Mouse (Mus musculus) limb, embryonic 15.5 days (tissue): Measurements from ENCODE around the gene Xrcc5. TPM values are rescaled to one million over a fixed set of nuclear protein-coding genes. Genes with fewer than 3 reads are reported as not detected.

Experiments
- ATAC-seq: fragments of 200-750 bp; cut with Nextera tagmentation; 2 replicates; pipeline ENCODE4 v1.8.0; 2017; ENCODE audit warnings: low read depth, moderate TSS enrichment; ENCODE audit not compliant: insufficient number of reproducible peaks, low FRiP score, low TSS enrichment
- H3K27ac ChIP-seq: fragments of 300-500 bp; sonication (generic); 2 replicates; pipeline ENCODE4 v1.5.1; 2015; ENCODE audit warnings: moderate library complexity, mild to moderate bottlenecking, inconsistent platforms
- H3K27me3 ChIP-seq: fragments of 300-500 bp; sonication (generic); 2 replicates; pipeline ENCODE4 v1.6.1; 2015; ENCODE audit warnings: inconsistent platforms
- H3K36me3 ChIP-seq: fragments of 300-500 bp; sonication (generic); 2 replicates; pipeline ENCODE4 v1.6.1; 2015; ENCODE audit warnings: inconsistent platforms
- H3K4me1 ChIP-seq: fragments of 300-500 bp; sonication (generic); 2 replicates; pipeline ENCODE4 v1.6.1; 2015; ENCODE audit warnings: inconsistent platforms
- H3K4me2 ChIP-seq: fragments of 300-500 bp; sonication (generic); 2 replicates; pipeline ENCODE4 v1.6.1; 2015; ENCODE audit warnings: mild to moderate bottlenecking, inconsistent platforms
- H3K4me3 ChIP-seq: fragments of 300-500 bp; sonication (generic); 2 replicates; pipeline ENCODE4 v1.5.1; 2015; ENCODE audit warnings: mild to moderate bottlenecking, inconsistent platforms
- H3K9ac ChIP-seq: fragments of 300-500 bp; sonication (generic); 2 replicates; pipeline ENCODE4 v1.6.1; 2015; ENCODE audit warnings: inconsistent platforms
- H3K9me3 ChIP-seq: fragments of 300-500 bp; sonication (generic); 2 replicates; pipeline ENCODE4 v1.6.1; 2016; ENCODE audit warnings: inconsistent platforms
- WGBS: fragments of 180-500 bp; shearing (Covaris S2); methylation state at CpG from one replicate; pipeline ENCODE4 v1.1.7; 2015; 5-methylcytosine and 5-hydroxymethylcytosine counted together
- polyA plus RNA-seq: library from polyadenylated mRNA; unstranded; fragments of >200 nt; fragmentation: Nextera tagmentation; extraction: Ambion mirVana; gene quantifications from 2 replicates; pipeline ENCODE4 v1.2.1, GENCODE M21; 2015

Gene Xrcc5
- polyA plus RNA-seq, 1 experiment from 2014 or later, result 35.9 TPM

DNA sequence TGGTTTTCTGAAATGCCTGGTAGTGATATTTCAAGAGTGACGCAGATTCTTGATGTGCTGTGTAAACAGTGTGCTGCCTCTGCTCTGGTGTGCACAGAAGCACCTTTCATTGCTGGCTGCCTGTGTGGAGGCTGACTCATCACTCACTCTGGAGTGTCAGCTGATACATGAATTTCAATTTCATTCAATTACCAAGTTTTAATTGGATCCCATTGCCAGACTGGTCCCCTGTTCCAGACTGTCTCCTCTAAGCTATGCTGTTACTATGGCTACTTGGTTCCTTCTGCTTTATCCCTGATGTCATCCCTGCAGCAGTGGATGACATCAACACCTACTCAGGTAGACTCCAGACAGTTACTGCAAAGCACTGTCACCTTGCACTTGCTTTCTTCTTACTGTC lies 65.3 kb downstream of the Xrcc5 start:
- H3K4me1 ChIP-seq, result no peaks in the 10 kb centered on the region
- H3K9me3 ChIP-seq, result no peaks in the 10 kb centered on the region
- no peaks in the 10 kb centered on the region for H3K27me3 ChIP-seq
- ATAC-seq, result no peak
- H3K4me3 ChIP-seq, result no peak overlapping the region
- no peak overlapping the region for H3K27ac ChIP-seq
- 81% methylated on average over 1 of the region's 1 CpGs for WGBS
- peaks cover 7% of the 10 kb centered on the region; the same call in 1 of the 2 replicates for H3K36me3 ChIP-seq
- no peak overlapping the region for H3K4me2 ChIP-seq
- no peak overlapping the region for H3K9ac ChIP-seq

GRCm38 (mm10) chr1:72372913-72373312 lies 65.7 kb downstream of the Xrcc5 start:
- ATAC-seq, result no peak
- no peak overlapping the region for H3K4me3 ChIP-seq
- WGBS, result 92% methylated on average over 3 of the region's 3 CpGs

GRCm38 (mm10) chr1:72373648-72374047 lies 66.4 kb downstream of the Xrcc5 start:
- no peak overlapping the region for H3K4me3 ChIP-seq
- no peaks in the 10 kb centered on the region for H3K9me3 ChIP-seq
- 0 out of 2 replicates have a peak, but pooled peaks cover 3% of the 10 kb centered on the region for H3K4me1 ChIP-seq
- ATAC-seq, result no peak
- H3K36me3 ChIP-seq, result peaks cover 7% of the 10 kb centered on the region; the same call in 1 of the 2 replicates
- no peaks in the 10 kb centered on the region for H3K27me3 ChIP-seq
- H3K27ac ChIP-seq, result no peak overlapping the region
- no peak overlapping the region for H3K9ac ChIP-seq
- no peak overlapping the region for H3K4me2 ChIP-seq
- 41% methylated on average over 6 of the region's 6 CpGs for WGBS

More at GRCm38 (mm10) chr1:72372913-72373312, 65.7 kb downstream of the Xrcc5 start:
- Histone ChIP-seq H3K36me3 (peaks cover 7% of the 10 kb centered on the region; the same call in 1 of the 2 replicates), H3K27me3 (no peaks in the 10 kb centered on the region), H3K9me3 (no peaks in the 10 kb centered on the region), H3K4me2 (no peak overlapping the region), H3K4me1 (0 out of 2 replicates have a peak, but pooled peaks cover 3% of the 10 kb centered on the region), H3K9ac (no peak overlapping the region), H3K27ac (no peak overlapping the region)

GRCm38 (mm10) chr1:72374049-72374448 lies 66.8 kb downstream of the Xrcc5 start:
- peaks cover 7% of the 10 kb centered on the region; the same call in 1 of the 2 replicates for H3K36me3 ChIP-seq
- H3K4me1 ChIP-seq, result 0 out of 2 replicates have a peak, but pooled peaks cover 3% of the 10 kb centered on the region
- no peaks in the 10 kb centered on the region for H3K9me3 ChIP-seq
- H3K27me3 ChIP-seq, result no peaks in the 10 kb centered on the region
- no peak overlapping the region for H3K27ac ChIP-seq
- no peak overlapping the region for H3K4me3 ChIP-seq
- ATAC-seq, result no peak
- no peak overlapping the region for H3K9ac ChIP-seq
- H3K4me2 ChIP-seq, result no peak overlapping the region
- WGBS, result 54% methylated on average over 4 of the region's 4 CpGs

DNA sequence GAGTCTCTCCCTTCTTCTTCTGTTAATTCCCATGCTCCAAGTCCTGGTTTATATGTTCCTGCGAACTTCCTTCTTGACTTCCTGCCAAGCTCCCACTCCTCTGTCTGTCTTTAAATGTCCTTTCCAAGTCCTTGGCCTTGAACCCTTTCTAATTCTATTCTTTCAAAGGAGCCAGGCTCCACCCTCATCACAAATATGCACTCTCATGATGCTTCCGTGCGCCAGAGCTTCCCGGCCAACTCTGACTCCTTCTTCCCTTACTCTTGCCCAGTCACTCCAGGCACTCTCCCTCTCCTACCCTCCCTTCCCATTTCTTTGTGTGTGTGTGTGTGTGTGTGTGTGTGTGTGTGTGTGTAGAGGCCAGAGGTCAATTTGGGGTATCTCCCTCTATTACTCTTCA lies 70.9 kb downstream of the Xrcc5 start:
- no peak overlapping the region for H3K4me2 ChIP-seq
- H3K4me3 ChIP-seq, result no peak overlapping the region
- no peaks in the 10 kb centered on the region; the same call in 1 of the 2 replicates for H3K36me3 ChIP-seq
- no peak for ATAC-seq
- 0 out of 2 replicates have a peak, but pooled peaks cover 3% of the 10 kb centered on the region for H3K4me1 ChIP-seq
- H3K9me3 ChIP-seq, result no peaks in the 10 kb centered on the region
- 66% methylated on average over 4 of the region's 4 CpGs for WGBS
- H3K9ac ChIP-seq, result no peak overlapping the region
- no peak overlapping the region for H3K27ac ChIP-seq
- no peaks in the 10 kb centered on the region for H3K27me3 ChIP-seq

- Histone ChIP-seq H3K27ac (no peak overlapping the region), H3K9me3 (no peaks in the 10 kb centered on the region), H3K4me2 (no peak overlapping the region), H3K36me3 (peaks cover 3% of the 10 kb centered on the region; the same call in 1 of the 2 replicates), H3K9ac (no peak overlapping the region), H3K4me1 (0 out of 2 replicates have a peak, but pooled peaks cover 3% of the 10 kb centered on the region), H3K4me3 (no peak overlapping the region), H3K27me3 (no peaks in the 10 kb centered on the region)
- ATAC-seq, result no peak
- WGBS, result 80% methylated on average over 11 of the region's 11 CpGs
These were observed 72.6 kb downstream of the Xrcc5 start for GRCm38 (mm10) chr1:72379752-72380353.

DNA sequence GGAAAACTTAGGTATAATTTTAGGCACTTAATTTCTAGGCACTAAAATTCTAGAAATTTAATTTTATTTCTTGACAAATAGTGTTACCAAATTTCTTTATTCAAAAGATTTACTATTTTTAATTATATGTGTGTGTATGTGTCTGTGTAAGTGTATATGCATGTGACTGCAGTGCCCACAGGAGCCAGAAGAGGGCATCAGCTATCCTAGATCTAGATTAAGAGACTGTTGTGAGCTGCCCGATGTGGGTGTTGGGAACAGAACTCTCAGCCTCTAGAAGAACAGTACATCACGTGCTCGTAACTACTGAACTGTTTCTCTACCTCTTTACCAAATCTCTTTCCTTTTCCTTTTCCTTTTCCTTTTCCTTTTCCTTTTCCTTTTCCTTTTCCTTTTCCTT lies 73.3 kb downstream of the Xrcc5 start:
- ATAC-seq, result no peak

DNA sequence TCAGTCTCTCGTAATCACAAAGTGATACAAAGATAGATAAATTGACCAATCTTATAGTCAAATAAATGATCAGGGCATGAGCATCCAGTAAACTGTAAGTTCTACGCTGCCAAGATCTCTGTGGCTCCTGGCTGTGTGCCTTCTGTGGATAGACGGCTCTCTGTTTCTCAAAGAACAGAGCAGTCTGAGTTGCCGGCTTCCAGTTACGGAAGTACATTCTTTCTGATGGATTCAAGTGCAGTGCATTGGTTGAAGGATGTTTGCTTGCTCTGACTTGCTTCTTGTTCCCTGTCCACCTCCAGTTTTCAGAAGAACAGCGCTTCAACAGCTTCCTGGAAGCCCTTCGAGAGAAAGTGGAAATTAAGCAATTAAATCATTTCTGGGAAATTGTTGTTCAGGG lies 75.8 kb downstream of the Xrcc5 start:
- H3K27me3 ChIP-seq, result no peaks in the 10 kb centered on the region
- ATAC-seq, result no peak
- 71% methylated on average over 7 of the region's 7 CpGs for WGBS
- no peak overlapping the region for H3K4me3 ChIP-seq
- no peak overlapping the region for H3K27ac ChIP-seq
- H3K9ac ChIP-seq, result no peak overlapping the region
- no peaks in the 10 kb centered on the region for H3K4me1 ChIP-seq
- H3K4me2 ChIP-seq, result no peak overlapping the region
- H3K36me3 ChIP-seq, result peaks cover 19% of the 10 kb centered on the region; the same call in 1 of the 2 replicates
- H3K9me3 ChIP-seq, result no peaks in the 10 kb centered on the region

More for the DNA sequence above, 73.3 kb downstream of the Xrcc5 start:
- H3K4me1 ChIP-seq, result 0 out of 2 replicates have a peak, but pooled peaks cover 3% of the 10 kb centered on the region
- 98% methylated on average over 3 of the region's 3 CpGs for whole genome bisulfite sequencing
- no peak overlapping the region for H3K4me2 ChIP-seq
- no peaks in the 10 kb centered on the region for H3K27me3 ChIP-seq
- no peak overlapping the region for H3K4me3 ChIP-seq
- no peak overlapping the region for H3K27ac ChIP-seq
- H3K9me3 ChIP-seq, result no peaks in the 10 kb centered on the region
- no peak overlapping the region for H3K9ac ChIP-seq
- peaks cover 7% of the 10 kb centered on the region; the same call in 1 of the 2 replicates for H3K36me3 ChIP-seq

GRCm38 (mm10) chr1:72383651-72384050 lies 76.4 kb downstream of the Xrcc5 start:
- WGBS, result 62% methylated on average over 5 of the region's 5 CpGs
- Histone ChIP-seq H3K27me3 (no peaks in the 10 kb centered on the region), H3K27ac (no peak overlapping the region), H3K4me1 (no peaks in the 10 kb centered on the region), H3K9me3 (no peaks in the 10 kb centered on the region), H3K36me3 (peaks cover 19% of the 10 kb centered on the region; the same call in 1 of the 2 replicates), H3K9ac (no peak overlapping the region), H3K4me3 (no peak overlapping the region), H3K4me2 (no peak overlapping the region)
- no peak for ATAC-seq

DNA sequence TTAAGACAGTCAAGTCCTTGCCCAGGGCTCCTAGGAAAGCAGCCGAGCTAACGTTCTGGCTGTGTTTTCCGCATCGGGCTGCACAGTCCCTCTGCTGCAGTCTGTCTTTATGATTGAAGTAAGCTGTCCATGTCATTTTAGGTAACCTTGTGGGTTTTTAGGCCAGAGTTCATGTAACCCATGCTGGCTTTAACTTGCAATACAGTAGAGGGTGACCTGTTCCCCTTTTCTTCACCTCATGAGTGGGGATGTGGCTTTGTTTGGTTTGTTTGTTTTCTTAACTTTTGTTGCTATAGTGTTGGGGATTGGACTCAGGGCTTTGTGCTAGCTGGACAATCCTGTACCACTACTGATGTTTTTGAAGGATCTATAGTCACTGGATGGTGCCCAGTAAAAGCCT lies 83.2 kb downstream of the Xrcc5 start:
- Histone ChIP-seq H3K27ac (no peak overlapping the region), H3K27me3 (no peaks in the 10 kb centered on the region), H3K9ac (no peak overlapping the region), H3K36me3 (peaks cover 22% of the 10 kb centered on the region), H3K4me1 (no peaks in the 10 kb centered on the region), H3K4me2 (no peak overlapping the region), H3K4me3 (no peak overlapping the region), H3K9me3 (no peaks in the 10 kb centered on the region)
- no peak for ATAC-seq
- WGBS, result 59% methylated on average over 4 of the region's 4 CpGs

DNA sequence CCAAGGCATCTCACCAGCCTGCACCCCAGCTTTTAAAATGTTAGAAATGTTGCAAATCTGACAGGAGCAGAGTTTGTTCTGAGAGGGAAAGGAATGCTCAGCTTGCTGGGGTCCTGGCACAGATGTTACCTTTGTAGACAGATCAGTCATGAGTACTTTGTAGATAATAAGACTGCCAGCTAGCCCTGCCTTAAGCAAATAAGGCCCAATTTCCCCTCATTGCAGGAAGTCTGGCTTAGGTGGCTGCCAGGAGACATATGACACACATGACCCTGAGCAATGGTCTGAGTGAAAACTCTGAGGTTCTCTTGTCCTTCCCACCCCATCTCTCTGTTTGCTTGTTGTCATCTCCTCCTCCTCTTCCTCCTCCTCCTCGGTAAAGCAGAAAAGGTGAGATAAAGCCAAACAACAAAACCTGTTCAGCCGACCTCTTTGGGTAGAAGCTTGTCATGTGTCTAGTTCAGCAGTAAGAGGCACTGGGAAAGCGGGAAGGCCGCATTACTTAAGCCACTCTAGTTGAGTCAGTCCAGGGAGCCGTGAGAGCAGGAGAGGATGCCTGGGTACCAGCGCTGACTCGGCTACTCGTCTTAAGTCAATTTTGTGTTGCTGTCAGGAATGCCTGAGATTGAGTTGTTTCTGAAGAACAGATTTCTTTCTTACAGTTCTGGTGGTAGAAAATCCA lies 92.6 kb downstream of the Xrcc5 start:
- no peak for ATAC-seq
- no peak overlapping the region for H3K4me2 ChIP-seq

DNA sequence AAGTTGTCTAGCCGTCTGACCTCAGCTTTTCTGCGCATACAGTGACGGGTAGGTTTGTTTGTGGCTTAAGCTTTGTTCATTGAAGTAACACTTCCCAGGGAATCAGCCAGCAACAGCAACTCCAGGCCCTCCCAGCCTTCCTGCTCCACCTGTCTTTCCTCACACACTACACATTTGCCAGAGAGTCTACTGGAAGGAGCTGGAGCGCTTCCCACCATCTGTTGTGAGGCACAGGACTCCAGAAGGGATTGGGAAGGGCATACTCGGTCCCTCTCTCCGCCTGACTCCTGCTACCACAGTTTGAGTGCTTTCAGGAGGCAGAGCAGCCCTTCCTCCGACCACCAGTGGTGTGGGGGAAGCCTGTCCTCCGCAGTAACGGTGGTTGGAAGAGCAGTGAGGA lies 93.4 kb downstream of the Xrcc5 start:
- Histone ChIP-seq H3K9ac (no peak overlapping the region), H3K36me3 (peaks cover 13% of the 10 kb centered on the region), H3K4me2 (no peak overlapping the region), H3K27me3 (no peaks in the 10 kb centered on the region), H3K27ac (no peak overlapping the region), H3K4me3 (no peak overlapping the region), H3K9me3 (no peaks in the 10 kb centered on the region), H3K4me1 (peaks cover 9% of the 10 kb centered on the region; the same call in 1 of the 2 replicates)
- ATAC-seq, result no peak; the same call in 1 of the 2 replicates
- 64% methylated on average over 9 of the region's 9 CpGs for WGBS

More for the DNA sequence above, 92.6 kb downstream of the Xrcc5 start:
- Histone ChIP-seq H3K9ac (no peak overlapping the region), H3K4me1 (peaks cover 9% of the 10 kb centered on the region; the same call in 1 of the 2 replicates), H3K27ac (no peak overlapping the region), H3K9me3 (no peaks in the 10 kb centered on the region), H3K4me3 (no peak overlapping the region), H3K27me3 (no peaks in the 10 kb centered on the region), H3K36me3 (peaks cover 20% of the 10 kb centered on the region)
- 82% methylated on average over 8 of the region's 8 CpGs for WGBS
